Mouse (Mus musculus) bone marrow, adult 2 months (tissue): ENCODE data around the gene Ryr2. TPM values are rescaled to one million over a fixed set of nuclear protein-coding genes. Genes with fewer than 3 reads are reported as not detected.

ENCODE experiments used
- H3K27ac ChIP-seq: fragments of 200-500 bp; 2 replicates; pipeline ENCODE4 v1.5.1; 2012; ENCODE audit warnings: low read depth, mild to moderate bottlenecking, control low read depth, inconsistent platforms, low read length; ENCODE audit not compliant: control insufficient read depth, poor library complexity, insufficient read depth
- H3K4me1 ChIP-seq: fragments of 200-500 bp; 2 replicates; pipeline ENCODE4 v1.6.1; 2011; ENCODE audit warnings: low read length; ENCODE audit not compliant: control insufficient read depth, insufficient read depth
- H3K4me3 ChIP-seq: fragments of 200-500 bp; replicated peaks from 2 replicates; pipeline ENCODE3; 2011; ENCODE audit warnings: mild to moderate bottlenecking, low read depth, low read length, control low read depth; ENCODE audit not compliant: control insufficient read depth
- CTCF ChIP-seq: fragments of 200-500 bp; IDR thresholded peaks from 2 replicates; pipeline ENCODE4 v1.5.1; 2011; ENCODE audit warnings: low read length, control low read depth; ENCODE audit not compliant: control insufficient read depth, insufficient read depth
- POLR2A ChIP-seq: fragments of 200-500 bp; IDR thresholded peaks from 2 replicates; pipeline ENCODE4 v1.6.1; 2011; ENCODE audit warnings: low read depth, mild to moderate bottlenecking, control low read depth, low read length, borderline replicate concordance; ENCODE audit not compliant: control insufficient read depth
- WGBS: fragments of 180-500 bp; shearing (Covaris S2); methylation state at CpG from one replicate; pipeline ENCODE4 v1.1.7; 2018; 5-methylcytosine and 5-hydroxymethylcytosine counted together
- polyA plus RNA-seq: library from polyadenylated mRNA; stranded (reverse); fragments of >200 nt; gene quantifications from 2 replicates; pipeline ENCODE4 v1.2.4, GENCODE M21; 2011; ENCODE audit warnings: low replicate concordance; ENCODE audit not compliant: missing spikeins, insufficient read depth, insufficient read length

Ryr2 gene
- polyA plus RNA-seq, 1 experiment, result 1.6 TPM

- 84% methylated on average over 10 of the region's 10 CpGs for WGBS
Measured at GRCm38 (mm10) chr13:11880503-11881227, 226.1 kb downstream of the Ryr2 start.

DNA sequence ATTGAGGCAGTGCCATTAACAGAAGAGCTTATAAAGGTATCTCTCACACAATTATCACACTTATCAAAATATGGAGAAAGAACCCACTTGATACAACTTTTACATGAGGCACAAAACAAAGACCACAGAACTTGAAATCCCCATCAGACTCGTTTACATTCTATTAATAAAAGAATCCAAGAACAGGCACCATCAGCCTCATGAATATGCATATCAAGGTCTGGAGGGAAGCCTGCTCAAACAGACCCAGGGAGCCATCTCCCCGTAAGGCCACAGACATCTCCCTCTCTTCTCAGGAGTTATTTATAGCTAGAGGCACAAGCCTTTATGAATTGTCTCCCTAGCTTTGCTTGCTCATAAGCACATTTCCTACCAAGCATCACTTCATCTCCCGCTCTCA lies 227.7 kb downstream of the Ryr2 start:
- TF ChIP-seq CTCF (no peak), POLR2A (no peak)
- Histone ChIP-seq H3K4me1 (no peaks in the 10 kb centered on the region), H3K27ac (no peak overlapping the region), H3K4me3 (no peak overlapping the region)
- 74% methylated on average over 3 of the region's 3 CpGs for WGBS

More at GRCm38 (mm10) chr13:11880503-11881227, 226.1 kb downstream of the Ryr2 start:
- Histone ChIP-seq H3K4me3 (no peak overlapping the region), H3K27ac (no peak overlapping the region), H3K4me1 (no peaks in the 10 kb centered on the region)
- TF ChIP-seq POLR2A (no peak), CTCF (no peak)

GRCm38 (mm10) chr13:11874852-11875251 lies 231.9 kb downstream of the Ryr2 start:
- H3K4me1 ChIP-seq, result no peaks in the 10 kb centered on the region
- TF ChIP-seq POLR2A (no peak), CTCF (0 out of 2 replicates have a peak, but pooled peaks have one; percentile 11)
- no peak overlapping the region for H3K4me3 ChIP-seq
- WGBS, result 21% methylated on average over 1 of the region's 1 CpGs
- H3K27ac ChIP-seq, result no peak overlapping the region

DNA sequence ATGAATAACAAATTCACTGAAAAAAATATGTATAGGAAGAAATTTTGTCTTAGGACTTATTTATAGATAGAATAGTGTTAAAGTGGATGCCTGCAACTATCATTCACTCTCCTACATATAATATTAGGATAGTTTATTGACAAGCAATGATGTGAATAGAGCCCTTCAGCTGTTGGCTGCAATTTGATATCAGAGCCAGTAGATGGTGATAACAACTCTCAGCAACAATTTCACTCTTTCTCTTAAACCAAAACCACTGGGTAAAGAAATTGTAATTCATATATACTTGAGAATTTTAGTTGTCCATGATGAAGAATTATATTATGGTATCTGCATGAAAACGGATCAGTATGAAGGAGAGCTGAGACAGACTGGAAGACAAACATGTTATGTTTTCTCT lies 236.8 kb downstream of the Ryr2 start:
- TF ChIP-seq POLR2A, result no peak
- no peak for TF ChIP-seq CTCF
- 57% methylated on average over 1 of the region's 1 CpGs for WGBS
- Histone ChIP-seq H3K4me3 (no peak overlapping the region), H3K27ac (no peak overlapping the region), H3K4me1 (no peaks in the 10 kb centered on the region)

- no peak for TF ChIP-seq CTCF
- TF ChIP-seq POLR2A, result no peak
- Histone ChIP-seq H3K4me3 (no peak overlapping the region), H3K27ac (no peak overlapping the region), H3K4me1 (no peaks in the 10 kb centered on the region)
- 75% methylated on average over 2 of the region's 2 CpGs for WGBS
Measured at GRCm38 (mm10) chr13:11869486-11869885, 237.3 kb downstream of the Ryr2 start.

- Histone ChIP-seq H3K4me3 (no peak overlapping the region), H3K27ac (no peak overlapping the region), H3K4me1 (no peaks in the 10 kb centered on the region)
- TF ChIP-seq POLR2A, result no peak
- TF ChIP-seq CTCF, result no peak
- WGBS, result 68% methylated on average over 2 of the region's 2 CpGs
Measured at GRCm38 (mm10) chr13:11868979-11869378, 237.8 kb downstream of the Ryr2 start.

GRCm38 (mm10) chr13:11868056-11868455 lies 238.7 kb downstream of the Ryr2 start:
- TF ChIP-seq POLR2A (no peak), CTCF (no peak)
- Histone ChIP-seq H3K27ac (no peak overlapping the region), H3K4me1 (no peaks in the 10 kb centered on the region), H3K4me3 (no peak overlapping the region)
- 76% methylated on average over 7 of the region's 7 CpGs for WGBS

DNA sequence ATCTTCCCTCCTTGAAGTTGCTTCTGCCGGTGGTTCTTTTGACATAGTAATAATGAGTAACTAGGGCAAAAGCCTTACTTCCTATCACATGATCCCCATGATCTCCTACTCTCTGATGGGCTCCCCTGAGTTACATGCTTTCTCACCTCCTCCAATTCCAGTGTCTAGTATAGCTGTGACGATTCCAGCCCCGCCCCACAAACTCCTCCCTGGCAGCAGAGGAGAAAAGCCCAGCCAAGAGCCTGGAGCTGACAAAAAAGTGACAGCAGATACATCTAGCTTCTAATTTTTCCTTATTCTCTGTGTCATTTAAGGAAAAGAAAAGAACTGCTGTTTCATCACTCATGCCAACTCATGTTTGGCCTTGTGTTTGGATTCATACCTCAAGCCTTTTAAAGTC lies 241.5 kb downstream of the Ryr2 start:
- 84% methylated on average over 3 of the region's 3 CpGs for WGBS
- TF ChIP-seq POLR2A (no peak), CTCF (no peak)
- Histone ChIP-seq H3K4me3 (no peak overlapping the region), H3K27ac (no peak overlapping the region), H3K4me1 (no peaks in the 10 kb centered on the region)

- Histone ChIP-seq H3K4me1 (no peaks in the 10 kb centered on the region), H3K4me3 (no peak overlapping the region), H3K27ac (no peak overlapping the region)
- TF ChIP-seq CTCF (no peak), POLR2A (no peak)
- WGBS, result 83% methylated on average over 3 of the region's 3 CpGs
Measured at GRCm38 (mm10) chr13:11851691-11852090, 255.1 kb downstream of the Ryr2 start.

DNA sequence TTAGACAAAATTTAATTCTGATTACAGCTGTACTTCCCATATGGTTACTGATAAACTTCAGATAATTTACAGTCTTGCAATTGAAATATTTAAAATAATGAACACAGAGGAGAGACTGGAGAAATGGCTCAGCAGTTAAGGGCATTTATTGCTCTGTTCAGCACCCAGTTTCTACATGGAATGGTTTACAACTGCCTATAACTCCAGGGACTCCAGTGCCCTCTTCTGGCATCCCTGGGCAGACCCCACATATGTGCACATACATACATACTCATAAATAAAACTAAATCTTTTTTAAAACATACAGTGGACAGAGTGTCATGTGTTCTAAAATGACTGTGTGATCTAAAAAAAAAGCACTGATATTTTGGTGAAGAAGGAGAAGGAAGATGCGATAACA lies 262.9 kb downstream of the Ryr2 start:
- TF ChIP-seq POLR2A (no peak), CTCF (no peak)
- H3K27ac ChIP-seq, result no peak overlapping the region
- 82% methylated on average over 1 of the region's 1 CpGs for WGBS
- no peak overlapping the region for H3K4me3 ChIP-seq
- no peaks in the 10 kb centered on the region for H3K4me1 ChIP-seq
